Mouse (Mus musculus) lung, adult 2 months (tissue): Measurements from ENCODE around the gene Ccdc149. TPM values are rescaled to one million over a fixed set of nuclear protein-coding genes. Genes with fewer than 3 reads are reported as not detected.

ENCODE experiments used
- DNase-seq: peaks from one replicate; pipeline ENCODE4 v3.0.0; 2022
- H3K4me1 ChIP-seq: fragments of 200-500 bp; 2 replicates; pipeline ENCODE4 v1.6.1; 2011; ENCODE audit warnings: low read length; ENCODE audit not compliant: control insufficient read depth, insufficient read depth
- H3K4me3 ChIP-seq: fragments of 200-500 bp; replicated peaks from 2 replicates; pipeline ENCODE3; 2011; ENCODE audit warnings: low read depth, mild to moderate bottlenecking, control low read depth, low read length; ENCODE audit errors: extremely low read depth
- CTCF ChIP-seq: fragments of 200-500 bp; IDR thresholded peaks from 2 replicates; pipeline ENCODE4 v1.5.1; 2011; ENCODE audit warnings: mild to moderate bottlenecking, low read length, control low read depth; ENCODE audit not compliant: insufficient read depth
- POLR2A ChIP-seq: fragments of 200-500 bp; IDR thresholded peaks from 2 replicates; pipeline ENCODE4 v1.6.1; 2011; ENCODE audit warnings: low read depth, mild to moderate bottlenecking, control low read depth, low read length, borderline replicate concordance; ENCODE audit errors: extremely low read depth
- WGBS: fragments of 180-500 bp; shearing (Covaris S2); methylation state at CpG from one replicate; pipeline ENCODE4 v1.1.7; 2018; 5-methylcytosine and 5-hydroxymethylcytosine counted together
- polyA plus RNA-seq: library from polyadenylated mRNA; depleted of rRNA; stranded (reverse); fragments of >200 nt; gene quantifications from 2 replicates; pipeline ENCODE4 v1.2.3, GENCODE M21; 2012

Ccdc149 gene
- polyA plus RNA-seq, 1 experiment = 2.5 TPM

DNA sequence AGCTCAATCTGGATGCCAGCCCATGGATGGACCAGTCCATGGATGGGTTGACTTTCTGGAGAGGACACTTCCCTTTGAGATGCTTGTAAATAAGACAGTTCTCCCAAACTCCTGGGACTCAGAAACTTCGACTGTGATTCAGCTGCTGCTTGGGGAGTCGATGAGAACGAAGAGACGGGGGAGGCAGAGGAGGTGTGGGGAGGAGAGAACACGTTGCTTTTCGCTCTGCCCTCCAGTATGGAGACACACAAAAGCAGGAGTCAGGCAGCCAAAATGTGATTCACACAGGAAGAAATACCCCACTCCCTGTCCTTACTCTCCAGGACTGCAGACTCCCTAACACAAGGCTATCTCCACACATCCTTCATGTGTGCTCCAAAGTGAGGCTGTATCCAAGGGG is 80.9 kb downstream of the Ccdc149 start:
- no peak for DNase-seq
- 92% methylated on average over 6 of the region's 6 CpGs for WGBS
- Histone ChIP-seq H3K4me1 (no peaks in the 10 kb centered on the region), H3K4me3 (no peak overlapping the region)
- TF ChIP-seq CTCF = no peak
- no peak for TF ChIP-seq POLR2A

DNA sequence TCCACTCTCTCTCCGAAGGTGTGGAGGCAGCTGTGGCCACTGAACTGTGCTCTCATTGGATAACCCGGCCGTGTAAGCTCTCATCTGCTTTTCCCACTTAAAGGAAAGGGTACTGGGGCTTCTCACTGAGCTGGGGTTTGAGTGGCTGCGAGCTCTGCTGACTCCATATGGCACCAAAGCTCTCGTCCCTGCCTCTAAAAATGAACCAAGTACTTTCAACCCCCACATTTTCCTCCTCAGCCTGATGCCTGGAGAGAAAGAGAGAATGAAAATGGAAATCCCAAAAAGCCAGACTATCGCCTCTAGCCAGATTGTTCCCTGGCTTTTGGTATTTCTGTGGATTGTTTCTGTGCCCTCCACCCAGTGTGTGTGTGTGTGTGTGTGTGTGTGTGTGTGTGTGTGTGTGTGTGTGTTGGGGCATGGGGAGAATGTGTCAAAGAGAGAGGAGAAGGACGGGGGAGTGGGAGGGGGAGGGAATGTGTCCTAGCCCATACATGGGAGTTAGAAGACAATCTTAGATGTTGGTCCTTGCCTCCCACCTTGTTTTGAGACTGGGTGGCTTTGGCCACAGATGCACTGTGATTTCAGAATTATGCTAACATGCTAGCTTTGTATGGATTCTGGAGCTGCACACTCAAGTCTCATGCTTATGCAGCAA is 83.1 kb downstream of the Ccdc149 start:
- 77% methylated on average over 7 of the region's 7 CpGs for WGBS

DNA sequence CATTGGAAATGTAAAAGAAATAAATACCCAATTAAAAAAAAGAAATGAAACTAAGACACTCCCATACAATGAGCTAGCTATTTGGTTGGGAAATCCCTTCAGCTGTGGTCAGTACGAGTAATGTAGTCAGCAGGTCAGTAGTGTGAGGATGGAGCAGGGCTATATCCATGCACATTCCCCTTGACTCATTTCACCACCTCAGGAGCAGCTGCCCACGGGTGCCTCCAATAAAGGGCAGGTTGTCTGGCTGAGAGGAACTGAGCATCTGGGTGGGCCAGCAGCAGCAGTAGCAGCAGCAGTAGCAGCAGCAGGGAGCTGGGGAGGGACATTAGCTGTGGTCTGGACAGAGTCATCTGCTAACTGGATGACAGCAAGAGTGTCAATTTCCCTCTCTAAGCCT is 85.3 kb downstream of the Ccdc149 start:
- 84% methylated on average over 2 of the region's 2 CpGs for WGBS
- no peaks in the 10 kb centered on the region for H3K4me1 ChIP-seq
- no peak for TF ChIP-seq CTCF
- no peak for TF ChIP-seq POLR2A
- DNase-seq = no peak
- H3K4me3 ChIP-seq = no peak overlapping the region

More for the DNA sequence above, 83.1 kb downstream of the Ccdc149 start:
- TF ChIP-seq CTCF = no peak
- TF ChIP-seq POLR2A = no peak
- Histone ChIP-seq H3K4me3 (no peak overlapping the region), H3K4me1 (no peaks in the 10 kb centered on the region)
- no peak for DNase-seq

DNA sequence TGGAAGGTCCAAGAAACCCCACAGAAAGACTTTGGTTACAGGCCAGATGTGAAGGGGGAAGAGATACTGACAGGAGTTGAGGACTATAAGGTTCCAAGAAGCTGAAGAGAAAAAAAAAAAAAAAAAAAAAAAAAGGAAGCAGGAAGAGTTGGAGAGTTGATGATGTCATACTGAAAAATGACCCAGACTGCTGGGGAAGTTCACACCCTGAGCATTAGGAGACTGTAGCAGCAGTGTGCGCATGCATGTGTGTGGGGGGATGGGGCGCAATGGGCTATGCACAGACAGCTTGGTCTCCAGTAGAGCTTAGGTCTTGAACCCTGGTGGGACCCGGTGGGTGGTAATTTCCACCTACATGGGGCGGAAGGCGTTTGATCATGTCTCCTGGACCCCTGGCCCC is 87.6 kb downstream of the Ccdc149 start:
- DNase-seq = no peak
- no peak overlapping the region for H3K4me3 ChIP-seq
- TF ChIP-seq CTCF = no peak
- TF ChIP-seq POLR2A = no peak
- 83% methylated on average over 5 of the region's 5 CpGs for WGBS
- no peaks in the 10 kb centered on the region for H3K4me1 ChIP-seq

DNA sequence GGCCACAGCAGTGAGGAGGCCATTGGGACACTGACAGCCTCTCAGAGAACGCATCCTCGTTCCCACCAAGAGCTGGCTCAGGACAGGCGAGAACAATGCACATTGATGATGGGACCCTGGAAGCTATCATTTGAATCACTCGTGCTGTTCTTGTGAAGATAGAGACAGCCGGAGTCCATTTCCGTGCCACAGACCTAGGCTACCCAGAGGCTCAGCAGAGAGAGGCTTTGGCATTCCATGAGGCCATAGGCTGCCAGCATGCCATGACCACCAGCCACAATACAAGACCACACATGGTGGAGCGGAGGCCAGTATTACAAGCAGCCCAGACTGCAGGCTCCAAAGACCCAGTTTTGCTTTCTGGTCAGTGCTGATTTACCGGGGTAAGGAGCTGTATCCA is 88.5 kb downstream of the Ccdc149 start:
- H3K4me1 ChIP-seq = no peaks in the 10 kb centered on the region
- H3K4me3 ChIP-seq = no peak overlapping the region
- DNase-seq = no peak
- TF ChIP-seq POLR2A (no peak), CTCF (no peak)
- WGBS = 82% methylated on average over 8 of the region's 8 CpGs

DNA sequence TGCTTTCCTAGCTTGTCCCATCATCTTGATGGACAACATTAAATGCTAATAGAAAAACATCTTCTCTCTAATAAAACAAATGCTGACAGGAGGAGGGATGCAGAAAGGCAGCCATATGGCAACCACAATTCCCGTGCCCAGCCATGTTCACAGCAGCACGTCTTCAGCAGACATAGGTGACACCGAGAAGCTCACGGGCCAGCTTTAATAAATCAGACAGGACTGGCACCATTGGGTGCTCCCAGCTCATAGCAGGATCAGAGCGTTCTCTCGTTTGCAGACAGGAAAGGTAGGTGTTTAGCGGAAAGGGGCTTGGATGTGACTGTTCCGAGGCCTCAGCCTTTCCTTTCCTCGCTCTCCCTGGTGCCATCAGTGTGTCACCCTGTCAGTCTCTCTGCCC is 95.5 kb downstream of the Ccdc149 start:
- Histone ChIP-seq H3K4me3 (no peak overlapping the region), H3K4me1 (no peaks in the 10 kb centered on the region)
- TF ChIP-seq POLR2A = no peak
- no peak for TF ChIP-seq CTCF
- 79% methylated on average over 9 of the region's 9 CpGs for WGBS
- no peak for DNase-seq

DNA sequence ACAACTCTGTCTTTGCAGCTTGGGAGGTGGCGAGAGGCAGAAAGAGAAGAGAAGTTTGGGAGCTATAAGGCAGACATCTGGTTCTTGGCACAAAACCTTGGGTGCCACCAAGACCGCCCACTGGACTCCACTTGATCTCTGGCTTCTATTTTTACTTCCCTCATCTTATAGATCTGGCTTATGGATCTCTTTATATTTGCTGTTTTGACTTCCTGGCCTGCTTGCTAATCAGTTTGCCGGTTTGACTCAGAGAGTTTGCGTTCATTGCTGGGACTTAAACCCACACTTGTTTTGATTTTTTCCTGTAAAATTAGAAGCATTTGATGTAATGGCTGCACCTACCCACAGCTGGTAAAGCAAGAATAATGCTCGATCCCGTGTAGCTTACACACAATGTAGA is 100.4 kb downstream of the Ccdc149 start:
- no peak for DNase-seq
- no peaks in the 10 kb centered on the region for H3K4me1 ChIP-seq
- H3K4me3 ChIP-seq = no peak overlapping the region
- TF ChIP-seq CTCF (no peak), POLR2A (no peak)
- WGBS = 90% methylated on average over 6 of the region's 6 CpGs

DNA sequence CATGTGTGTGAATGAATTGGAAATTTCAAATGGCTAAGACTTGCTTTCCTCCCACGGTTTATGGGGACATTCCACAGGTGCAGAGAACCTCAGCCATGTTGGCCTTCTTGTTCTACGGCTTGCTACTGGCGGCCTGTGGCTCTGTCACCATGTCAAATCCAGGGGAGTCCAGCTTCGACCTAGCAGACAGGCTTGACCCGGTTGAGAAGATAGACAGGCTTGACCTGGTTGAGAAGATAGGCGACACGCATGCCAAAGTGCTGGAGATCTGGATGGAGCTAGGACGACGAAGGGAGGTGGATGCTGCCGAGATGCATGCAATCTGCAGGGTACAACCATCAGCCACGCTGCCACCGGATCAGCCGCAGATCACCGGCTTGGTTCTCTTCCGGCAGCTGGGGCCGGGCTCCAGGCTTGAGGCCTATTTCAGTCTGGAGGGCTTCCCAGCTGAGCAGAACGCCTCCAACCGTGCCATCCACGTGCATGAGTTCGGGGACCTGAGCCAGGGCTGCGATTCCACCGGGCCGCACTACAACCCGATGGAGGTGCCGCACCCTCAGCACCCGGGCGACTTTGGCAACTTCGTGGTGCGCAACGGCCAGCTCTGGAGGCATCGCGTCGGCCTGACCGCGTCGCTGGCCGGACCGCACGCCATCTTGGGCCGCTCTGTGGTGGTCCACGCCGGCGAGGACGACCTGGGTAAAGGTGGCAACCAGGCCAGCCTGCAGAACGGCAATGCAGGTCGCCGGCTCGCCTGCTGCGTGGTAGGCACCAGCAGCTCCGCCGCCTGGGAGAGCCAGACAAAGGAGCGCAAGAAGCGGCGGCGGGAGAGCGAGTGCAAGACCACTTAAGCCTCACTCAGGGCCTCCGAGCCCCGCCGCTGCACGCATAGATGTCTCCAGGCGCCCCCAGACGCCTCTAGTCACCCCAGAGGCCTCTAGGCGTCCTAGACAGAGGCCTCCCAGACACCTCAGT is 103.2 kb downstream of the Ccdc149 start:
- Histone ChIP-seq H3K4me3 (no peak overlapping the region), H3K4me1 (peaks cover 4% of the 10 kb centered on the region; the same call in 1 of the 2 replicates)
- no peak for DNase-seq
- WGBS = 63% methylated on average over 63 of the region's 63 CpGs
- TF ChIP-seq POLR2A (no peak), CTCF (no peak)

DNA sequence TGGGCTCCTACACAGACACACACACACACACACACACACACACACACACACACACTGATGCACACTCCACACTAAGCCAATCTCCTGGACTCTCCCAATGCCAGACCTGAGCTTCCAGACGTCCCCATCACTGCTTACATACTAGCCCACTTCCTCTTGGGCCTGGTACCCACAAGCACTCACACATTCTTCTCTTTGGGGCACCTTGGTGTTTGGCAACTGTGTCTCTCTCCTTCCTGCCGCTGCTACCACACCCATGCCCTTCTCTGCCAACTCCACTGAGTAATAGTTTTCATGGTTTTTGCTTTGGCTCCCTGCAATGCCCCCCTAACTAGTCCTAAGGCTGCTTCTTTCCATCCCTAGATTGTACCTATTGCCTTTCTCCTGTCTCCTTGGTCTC is 104.7 kb downstream of the Ccdc149 start:
- 28% methylated on average over 2 of the region's 2 CpGs for WGBS
- Histone ChIP-seq H3K4me3 (no peak overlapping the region), H3K4me1 (peaks cover 5% of the 10 kb centered on the region; the same call in 1 of the 2 replicates)
- TF ChIP-seq CTCF (no peak), POLR2A (no peak)
- DNase-seq = no peak
